Mouse (Mus musculus) erythroblast, embryonic 14.5 days (primary cell): ENCODE data around the gene Map3k1.

Source experiments
- GATA1 ChIP-seq: IDR thresholded peaks from 2 replicates; pipeline ENCODE4 v1.6.1; 2012; ENCODE audit warnings: low read length, inconsistent platforms, mixed read lengths
- TAL1 ChIP-seq: IDR thresholded peaks from 3 replicates; pipeline ENCODE4 v1.6.1; 2012; ENCODE audit warnings: low read length, inconsistent platforms, mixed read lengths

GRCm38 (mm10) chr13:111834613-111835012 lies 25.8 kb upstream of the Map3k1 start:
- TF ChIP-seq TAL1 (no peak), GATA1 (no peak)
